Mouse (Mus musculus) embryonic fibroblast, embryonic 13.5 days (primary cell): ENCODE results near the gene Irf4. TPM values are rescaled to one million over a fixed set of nuclear protein-coding genes. Genes with fewer than 3 reads are reported as not detected.

Experiments used
- H3K27ac ChIP-seq: 2 replicates; pipeline ENCODE4 v1.5.1; 2012; ENCODE audit warnings: low read length, control low read depth, inconsistent platforms; ENCODE audit not compliant: insufficient read depth
- H3K4me1 ChIP-seq: 2 replicates; pipeline ENCODE4 v1.6.1; 2011; ENCODE audit warnings: low read length; ENCODE audit not compliant: control insufficient read depth, insufficient read depth
- H3K4me3 ChIP-seq: 2 replicates; pipeline ENCODE4 v1.5.1; 2011; ENCODE audit warnings: mild to moderate bottlenecking, control low read depth, low read length; ENCODE audit not compliant: insufficient read depth
- CTCF ChIP-seq: IDR thresholded peaks from 2 replicates; pipeline ENCODE4 v1.5.1; 2011; ENCODE audit warnings: mild to moderate bottlenecking, control low read depth, low read length, moderate library complexity, borderline replicate concordance; ENCODE audit not compliant: insufficient read depth
- POLR2A ChIP-seq: IDR thresholded peaks from 2 replicates; pipeline ENCODE4 v1.6.1; 2011; ENCODE audit warnings: low read depth, mild to moderate bottlenecking, control low read depth, low read length, moderate library complexity
- polyA plus RNA-seq: library from polyadenylated mRNA; stranded (reverse); fragments of >200 nt; gene quantifications from 2 replicates; pipeline ENCODE4 v1.2.4, GENCODE M21; 2011; ENCODE audit warnings: low read depth; ENCODE audit not compliant: missing spikeins, insufficient read length

The Irf4 gene
- polyA plus RNA-seq, 1 experiment = not detected

GRCm38 (mm10) chr13:30792741-30793140 is 43.7 kb downstream of the Irf4 start:
- Histone ChIP-seq H3K4me1 (0 out of 2 replicates have a peak, but pooled peaks cover 2% of the 10 kb centered on the region), H3K4me3 (no peak overlapping the region), H3K27ac (no peak overlapping the region)
- TF ChIP-seq POLR2A (no peak), CTCF (no peak)

- Histone ChIP-seq H3K4me1 (0 out of 2 replicates have a peak, but pooled peaks cover 2% of the 10 kb centered on the region), H3K27ac (no peak overlapping the region), H3K4me3 (no peak overlapping the region)
- TF ChIP-seq CTCF (no peak), POLR2A (no peak)
These were observed 44.2 kb downstream of the Irf4 start for GRCm38 (mm10) chr13:30793196-30793595.

GRCm38 (mm10) chr13:30793616-30794015 is 44.6 kb downstream of the Irf4 start:
- no peak for TF ChIP-seq POLR2A
- TF ChIP-seq CTCF = no peak
- H3K4me3 ChIP-seq = no peak overlapping the region
- H3K4me1 ChIP-seq = 0 out of 2 replicates have a peak, but pooled peaks cover 2% of the 10 kb centered on the region
- H3K27ac ChIP-seq = no peak overlapping the region

- Histone ChIP-seq H3K4me3 (no peak overlapping the region), H3K27ac (no peak overlapping the region), H3K4me1 (0 out of 2 replicates have a peak, but pooled peaks cover 2% of the 10 kb centered on the region)
- TF ChIP-seq POLR2A (no peak), CTCF (no peak)
These were observed 46.9 kb downstream of the Irf4 start for GRCm38 (mm10) chr13:30795960-30796359.

- H3K4me1 ChIP-seq = no peaks in the 10 kb centered on the region
- no peak for TF ChIP-seq CTCF
- no peak for TF ChIP-seq POLR2A
- H3K4me3 ChIP-seq = no peak overlapping the region
- no peak overlapping the region for H3K27ac ChIP-seq
These were observed 52.9 kb downstream of the Irf4 start for GRCm38 (mm10) chr13:30801886-30802285.

GRCm38 (mm10) chr13:30802336-30802955 is 53.4 kb downstream of the Irf4 start:
- Histone ChIP-seq H3K27ac (no peak overlapping the region), H3K4me3 (no peak overlapping the region), H3K4me1 (no peaks in the 10 kb centered on the region)
- no peak for TF ChIP-seq POLR2A
- no peak for TF ChIP-seq CTCF

GRCm38 (mm10) chr13:30809240-30809639 is 60.2 kb downstream of the Irf4 start:
- Histone ChIP-seq H3K4me3 (no peak overlapping the region), H3K27ac (no peak overlapping the region), H3K4me1 (no peaks in the 10 kb centered on the region)
- TF ChIP-seq CTCF (no peak), POLR2A (no peak)

- TF ChIP-seq POLR2A = no peak
- no peak for TF ChIP-seq CTCF
- Histone ChIP-seq H3K27ac (no peak overlapping the region), H3K4me3 (no peak overlapping the region), H3K4me1 (no peaks in the 10 kb centered on the region)
These were observed 64.4 kb downstream of the Irf4 start for GRCm38 (mm10) chr13:30813464-30813863.

- Histone ChIP-seq H3K4me1 (no peaks in the 10 kb centered on the region), H3K27ac (no peak overlapping the region), H3K4me3 (no peak overlapping the region)
- TF ChIP-seq POLR2A (no peak), CTCF (no peak)
These were observed 65.2 kb downstream of the Irf4 start for GRCm38 (mm10) chr13:30814256-30814655.

Other genes with a start within 250 kb of the Irf4 start
- gene Uqcrfs1, start 203.9 kb upstream of the Irf4 start, polyA plus RNA-seq = 78.2 and 82.3 TPM in 2 replicates
- gene Dusp22, start 89.2 kb upstream of the Irf4 start, polyA plus RNA-seq = 10.5 and 11.9 TPM in 2 replicates
- 0.42 and 0.58 TPM in 2 replicates for gene Hus1b, start 198.5 kb downstream of the Irf4 start, polyA plus RNA-seq
- 37.1 and 38.4 TPM in 2 replicates for gene Exoc2, start 224.9 kb downstream of the Irf4 start, polyA plus RNA-seq
- gene Gm5447, start 225.0 kb downstream of the Irf4 start, polyA plus RNA-seq = not detected in 2 replicates